Mouse (Mus musculus): ENCODE results near the gene Tmod1. TPM values are rescaled to one million over a fixed set of nuclear protein-coding genes. Genes with fewer than 3 reads are reported as not detected.

Gene Tmod1
- 42.0 and 53.4 TPM in 2 replicates for polyA plus RNA-seq (2015; fragmentation: Nextera tagmentation; extraction: Ambion mirVana)

DNA sequence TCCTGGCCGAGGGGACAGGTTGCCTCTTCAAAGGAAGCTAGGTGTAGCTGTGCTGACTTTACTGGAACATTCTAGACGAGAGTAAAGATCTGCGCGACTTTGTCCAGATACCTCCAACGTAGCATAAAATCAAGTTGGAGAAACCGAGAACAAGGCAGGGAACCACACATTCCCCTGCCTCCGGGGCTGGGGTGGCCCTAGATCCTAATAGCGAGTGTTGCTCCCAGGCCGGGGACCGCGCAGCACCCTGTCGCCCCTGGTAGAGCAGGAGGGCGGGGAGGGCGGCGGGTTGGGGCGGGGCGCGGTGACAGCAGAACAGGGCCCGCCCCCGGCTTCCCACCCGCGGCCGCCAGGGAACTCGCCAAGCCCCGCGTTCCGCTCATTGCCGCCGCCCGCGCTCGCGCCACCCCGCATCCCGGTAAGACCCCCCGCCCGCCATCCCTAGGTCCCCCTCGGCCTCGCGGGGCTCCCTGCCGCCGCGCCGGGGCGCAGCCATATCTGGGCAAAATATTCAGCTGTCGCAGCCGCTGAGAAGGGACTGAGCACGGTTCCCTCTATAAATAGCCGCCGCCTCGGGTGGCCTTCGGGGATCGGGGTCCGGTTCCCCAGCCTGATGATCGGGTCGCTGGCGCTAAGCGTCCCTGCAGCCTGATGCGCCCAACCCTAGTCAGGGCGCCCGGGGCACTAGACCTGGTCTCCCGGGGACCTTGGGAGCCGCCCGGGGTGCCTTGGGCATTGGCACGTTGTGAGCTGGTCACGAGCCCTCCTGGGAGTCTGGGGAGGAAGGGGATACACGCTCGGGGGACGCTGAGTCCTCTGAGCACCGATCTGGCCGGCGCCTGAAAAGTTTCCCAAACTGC is at the start of gene Tmod1:
Gene Tmod1 (plus strand): TSS at position 44 of the 860 bp plus-strand sequence.
- H3K4me1 ChIP-seq (replicated peaks): peaks cover 71% of the 10 kb centered on the region
- DNase-seq: peak; percentile 78
- H3K27ac ChIP-seq: peak within 1 kb of the TSS; percentile 100
- peak; percentile 67 for ATAC-seq (ENCODE audit: low read depth)
- H3K4me2 ChIP-seq: peak within 1 kb of the TSS; percentile 84
- under 1% methylated on average over 70 of the region's 72 CpGs for WGBS (ENCODE audit: insufficient replicate concordance)
- H3K4me3 ChIP-seq (replicated peaks): peak within 1 kb of the TSS; percentile 94
- peaks cover 14% of the 10 kb centered on the region for H3K36me3 ChIP-seq
- H3K27me3 ChIP-seq: peaks cover 35% of the 10 kb centered on the region
- peak within 1 kb of the TSS; percentile 97 for H3K9ac ChIP-seq
- H3K9me3 ChIP-seq (replicated peaks): no peaks in the 10 kb centered on the region

DNA sequence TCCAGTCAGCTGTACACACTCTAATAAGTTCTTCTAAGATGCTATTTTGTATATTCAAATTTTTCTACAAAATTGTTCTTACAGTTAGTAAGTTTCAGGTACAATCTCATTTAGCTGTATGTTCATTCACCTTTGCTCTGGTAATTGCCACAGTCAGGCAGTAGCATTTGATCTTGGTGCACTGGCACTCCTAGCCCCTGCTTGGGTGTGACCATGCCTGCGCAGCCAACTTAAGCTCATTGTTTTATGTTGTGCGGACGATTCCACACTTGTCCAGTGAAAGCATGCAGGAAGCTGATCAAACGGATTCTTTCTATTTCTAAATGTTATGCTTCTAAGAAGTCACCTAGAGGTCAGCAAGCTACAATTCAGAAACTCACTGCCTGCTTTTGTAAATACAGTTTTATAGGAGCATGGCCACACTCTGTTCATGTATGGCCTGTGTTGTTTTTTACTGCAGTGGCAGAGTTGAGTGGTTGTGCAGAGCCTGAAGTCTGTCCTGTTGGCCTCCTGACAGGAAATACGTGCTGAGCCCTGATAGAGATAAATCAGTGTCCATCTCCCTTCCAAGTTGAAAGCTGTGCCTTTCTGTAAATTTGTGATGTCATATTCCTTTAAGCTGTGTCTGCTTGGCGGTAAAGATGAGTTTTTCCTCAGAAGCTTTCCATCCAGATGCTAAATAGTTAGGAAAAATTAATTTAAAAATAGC is 48.2 kb upstream of the Tmod1 start:
- no peaks in the 10 kb centered on the region for H3K4me1 ChIP-seq (replicated peaks)
- no peaks in the 10 kb centered on the region for H3K36me3 ChIP-seq
- no peak overlapping the region for H3K4me2 ChIP-seq
- H3K9me3 ChIP-seq (replicated peaks): no peaks in the 10 kb centered on the region
- WGBS (ENCODE audit: insufficient replicate concordance): 46% methylated on average over 6 of the region's 6 CpGs
- no peak overlapping the region for H3K27ac ChIP-seq
- no peak for ATAC-seq (ENCODE audit: low read depth)
- H3K27me3 ChIP-seq: no peaks in the 10 kb centered on the region
- DNase-seq: no peak
- H3K9ac ChIP-seq: no peak overlapping the region
- H3K4me3 ChIP-seq (replicated peaks): no peak overlapping the region

DNA sequence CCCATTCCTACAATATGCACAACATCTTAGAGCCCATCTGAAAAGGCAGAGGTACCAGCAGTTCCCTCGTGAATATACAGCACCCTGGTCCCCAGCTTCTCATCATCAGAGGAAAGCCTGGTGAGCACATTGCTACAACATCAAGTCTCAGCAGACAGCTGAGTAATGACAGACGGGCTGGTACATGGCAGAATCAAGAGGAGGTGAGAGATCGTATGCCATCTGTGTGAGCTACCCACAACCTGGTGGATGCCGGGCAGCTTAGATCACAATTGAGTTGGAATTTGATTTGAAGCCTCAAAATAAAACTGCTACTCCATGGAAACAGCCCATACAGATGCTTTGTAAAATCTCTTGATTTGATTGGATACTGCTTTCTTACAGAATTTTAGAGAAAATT is 40.2 kb upstream of the Tmod1 start:
- 70% methylated on average over 4 of the region's 4 CpGs for WGBS (ENCODE audit: insufficient replicate concordance)
- no peak overlapping the region for H3K4me2 ChIP-seq
- H3K27ac ChIP-seq: no peak overlapping the region
- no peak overlapping the region for H3K4me3 ChIP-seq (replicated peaks)
- no peak overlapping the region for H3K9ac ChIP-seq
- ATAC-seq (ENCODE audit: low read depth) (no peak), DNase-seq (no peak)
- H3K27me3 ChIP-seq: no peaks in the 10 kb centered on the region
- no peaks in the 10 kb centered on the region for H3K4me1 ChIP-seq (replicated peaks)
- H3K36me3 ChIP-seq: no peaks in the 10 kb centered on the region
- H3K9me3 ChIP-seq (replicated peaks): no peaks in the 10 kb centered on the region

DNA sequence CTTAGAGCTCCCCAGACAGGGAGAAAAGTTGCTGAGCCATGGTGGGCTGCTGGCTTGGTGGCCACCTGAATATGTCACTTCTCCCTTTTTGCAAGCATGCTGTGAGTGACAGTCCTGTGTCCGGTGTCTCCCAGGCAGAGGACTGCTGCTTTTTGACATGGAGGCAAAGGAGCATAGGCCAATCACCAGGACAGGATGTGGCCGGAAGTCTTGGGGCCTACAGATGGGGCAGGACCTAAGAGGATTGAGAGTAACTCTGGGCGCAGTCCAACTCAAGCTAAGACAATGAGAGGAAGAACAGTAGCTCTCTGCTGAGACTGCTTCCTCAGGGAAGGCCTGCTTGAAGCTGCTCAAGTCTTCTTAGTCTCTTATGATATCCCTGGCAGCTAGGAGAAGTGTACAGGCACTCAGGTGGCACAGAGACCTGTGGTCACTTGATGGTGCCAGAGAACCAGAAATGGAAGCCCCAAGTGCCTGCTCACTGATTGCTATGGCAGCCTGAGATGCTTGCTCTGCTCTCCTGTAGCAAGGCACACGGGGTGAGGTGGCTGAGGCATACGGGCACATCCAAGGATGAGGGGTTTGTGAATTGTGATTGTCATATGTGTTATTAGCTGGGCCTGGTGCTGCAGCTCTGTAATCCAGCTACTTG is 30.5 kb upstream of the Tmod1 start:
- H3K27ac ChIP-seq: no peak overlapping the region; the same call in 1 of the 2 replicates
- ATAC-seq (ENCODE audit: low read depth) (0 out of 2 replicates have a peak, but pooled peaks have one; percentile 39), DNase-seq (no peak)
- H3K4me3 ChIP-seq (replicated peaks): no peak overlapping the region
- WGBS (ENCODE audit: insufficient replicate concordance): 41% methylated on average over 5 of the region's 5 CpGs
- H3K4me1 ChIP-seq (replicated peaks): peaks cover 12% of the 10 kb centered on the region
- no peaks in the 10 kb centered on the region for H3K36me3 ChIP-seq
- no peaks in the 10 kb centered on the region for H3K27me3 ChIP-seq
- H3K9me3 ChIP-seq (replicated peaks): no peaks in the 10 kb centered on the region
- no peak overlapping the region for H3K4me2 ChIP-seq
- H3K9ac ChIP-seq: no peak overlapping the region

DNA sequence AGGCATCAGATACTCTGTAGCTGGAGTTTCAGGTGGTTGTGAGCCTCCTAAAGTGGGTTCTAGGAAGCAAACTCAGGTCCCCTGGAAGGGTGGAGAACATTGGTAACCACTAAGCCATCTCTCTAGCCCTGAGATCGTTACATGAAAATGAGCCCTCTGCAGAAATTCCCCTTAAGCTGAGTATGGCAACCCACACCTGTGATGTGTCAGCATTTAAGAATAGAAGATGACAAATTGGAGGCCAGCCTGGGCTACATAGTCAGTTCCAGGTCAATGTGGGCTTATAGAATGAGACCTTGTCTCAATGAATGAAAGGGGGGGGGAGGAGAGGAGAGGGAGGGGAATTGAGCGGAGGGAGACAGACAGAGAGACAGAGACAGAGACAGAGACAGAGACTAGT is 27.0 kb upstream of the Tmod1 start:
- no peak overlapping the region for H3K4me2 ChIP-seq
- H3K9ac ChIP-seq: no peak overlapping the region
- H3K36me3 ChIP-seq: no peaks in the 10 kb centered on the region
- no peak overlapping the region for H3K27ac ChIP-seq
- H3K27me3 ChIP-seq: no peaks in the 10 kb centered on the region
- peaks cover 12% of the 10 kb centered on the region for H3K4me1 ChIP-seq (replicated peaks)
- H3K4me3 ChIP-seq (replicated peaks): no peak overlapping the region
- ATAC-seq (ENCODE audit: low read depth) (no peak), DNase-seq (no peak)
- H3K9me3 ChIP-seq (replicated peaks): no peaks in the 10 kb centered on the region
- 71% methylated on average over 2 of the region's 2 CpGs for WGBS (ENCODE audit: insufficient replicate concordance)

DNA sequence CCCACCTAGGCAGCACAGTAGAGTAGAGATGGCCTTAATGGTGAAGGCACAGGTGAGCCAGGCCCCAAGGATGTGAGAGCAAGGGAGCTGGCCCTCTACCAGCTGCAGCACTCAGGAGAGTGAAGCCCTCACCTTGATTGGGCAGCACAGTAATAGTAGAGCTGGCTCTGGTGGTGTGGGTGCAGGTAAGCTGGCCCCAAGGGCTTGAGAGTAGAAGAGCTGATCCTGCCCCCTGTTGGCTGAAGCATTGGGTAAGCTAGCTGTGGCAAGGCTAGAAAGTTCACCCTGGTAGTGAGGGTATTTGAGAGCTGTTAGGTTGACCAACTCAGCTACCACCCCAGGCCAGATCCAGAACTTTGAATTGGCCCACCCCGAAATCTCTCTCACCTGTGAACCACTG is 23.1 kb upstream of the Tmod1 start:
- ATAC-seq (ENCODE audit: low read depth) (no peak), DNase-seq (no peak)
- no peak overlapping the region for H3K4me2 ChIP-seq
- H3K4me3 ChIP-seq (replicated peaks): no peak overlapping the region
- no peaks in the 10 kb centered on the region for H3K4me1 ChIP-seq (replicated peaks)
- H3K9me3 ChIP-seq (replicated peaks): no peaks in the 10 kb centered on the region
- no peaks in the 10 kb centered on the region for H3K27me3 ChIP-seq
- no peak overlapping the region for H3K27ac ChIP-seq
- 56% methylated on average over 1 of the region's 1 CpGs for WGBS (ENCODE audit: insufficient replicate concordance)
- 0 out of 2 replicates have a peak, but pooled peaks cover 5% of the 10 kb centered on the region for H3K36me3 ChIP-seq
- no peak overlapping the region for H3K9ac ChIP-seq

DNA sequence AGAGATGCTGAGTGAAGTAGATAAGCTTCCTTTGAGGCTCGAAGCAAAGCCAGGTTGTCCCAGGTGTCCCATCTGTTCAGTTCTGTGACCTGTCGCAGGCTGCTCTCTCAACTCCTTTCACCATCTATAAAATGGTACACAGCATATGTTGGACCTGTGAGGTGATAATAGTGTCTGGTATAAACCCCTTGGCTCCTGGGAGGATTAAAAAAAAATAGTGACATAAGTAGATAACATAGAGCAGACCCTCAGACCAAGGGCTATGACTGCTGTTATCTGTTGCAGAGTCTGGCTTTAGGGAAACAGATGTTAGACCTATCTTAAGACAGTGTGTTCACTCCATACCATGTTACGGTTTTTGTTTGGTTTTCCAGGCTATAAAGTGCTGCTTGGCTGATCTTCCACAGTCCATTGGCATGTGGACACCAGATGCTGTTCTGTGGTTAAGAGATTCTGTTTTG is 15.7 kb upstream of the Tmod1 start:
- Histone ChIP-seq H3K4me2 (0 out of 2 replicates have a peak overlapping the region, but pooled peaks have one; percentile 9), H3K9me3 (replicated peaks) (no peaks in the 10 kb centered on the region), H3K36me3 (peaks cover 7% of the 10 kb centered on the region; the same call in 1 of the 2 replicates), H3K4me3 (replicated peaks) (no peak overlapping the region), H3K27ac (peak overlapping the region; percentile 35; the same call in 1 of the 2 replicates), H3K4me1 (replicated peaks) (peaks cover 14% of the 10 kb centered on the region), H3K27me3 (no peaks in the 10 kb centered on the region), H3K9ac (no peak overlapping the region)
- ATAC-seq (ENCODE audit: low read depth): peak; percentile 93
- DNase-seq: peak; percentile 37
- WGBS (ENCODE audit: insufficient replicate concordance): 12% methylated on average over 3 of the region's 3 CpGs

DNA sequence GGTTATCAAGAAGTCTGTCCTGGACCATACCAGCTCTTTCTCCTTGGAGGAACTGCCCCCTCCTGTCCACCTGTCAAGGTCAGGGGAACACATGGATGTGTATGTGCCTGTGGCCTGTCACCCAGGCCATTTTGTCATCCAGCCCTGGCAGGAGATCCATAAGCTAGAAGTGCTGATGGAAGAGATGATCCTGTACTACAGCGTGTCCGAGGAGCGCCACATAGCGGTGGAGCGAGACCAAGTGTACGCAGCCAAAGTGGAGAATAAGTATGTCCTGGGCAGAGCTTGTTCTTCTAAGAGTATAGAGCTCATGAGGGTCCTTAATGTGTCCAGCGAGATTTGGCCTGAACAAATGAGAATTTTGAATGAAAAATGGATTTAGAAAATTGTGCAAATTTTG is 12.8 kb upstream of the Tmod1 start:
- peak; percentile 32 for DNase-seq

DNA sequence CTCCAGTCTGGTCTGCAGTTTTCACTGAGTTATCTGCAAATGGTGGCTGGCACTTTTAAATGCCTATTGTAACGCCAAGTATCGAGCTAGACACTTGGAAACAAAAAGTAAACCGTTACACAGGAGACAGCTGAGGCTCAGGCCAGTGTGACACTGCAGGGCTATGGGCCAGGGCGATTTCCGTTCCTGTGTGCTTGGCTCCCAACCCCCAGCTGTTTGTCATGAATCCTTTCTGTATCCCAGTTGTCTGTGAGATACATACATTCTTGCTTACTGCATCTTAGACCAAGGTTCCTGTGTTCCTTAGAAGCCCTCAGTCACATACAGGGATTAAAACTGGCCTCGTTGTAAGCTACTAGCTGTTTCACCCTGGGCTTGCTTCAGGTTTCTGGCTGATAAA is 10.5 kb upstream of the Tmod1 start:
- Histone ChIP-seq H3K36me3 (no peaks in the 10 kb centered on the region), H3K9me3 (replicated peaks) (no peaks in the 10 kb centered on the region), H3K27me3 (no peaks in the 10 kb centered on the region), H3K4me3 (replicated peaks) (no peak overlapping the region), H3K4me2 (no peak overlapping the region), H3K9ac (no peak overlapping the region), H3K27ac (no peak overlapping the region), H3K4me1 (replicated peaks) (peaks cover 22% of the 10 kb centered on the region)
- 76% methylated on average over 6 of the region's 6 CpGs for WGBS (ENCODE audit: insufficient replicate concordance)
- DNase-seq: no peak
- ATAC-seq (ENCODE audit: low read depth): no peak

More for the DNA sequence above, 12.8 kb upstream of the Tmod1 start:
- Histone ChIP-seq H3K9ac (no peak overlapping the region), H3K4me2 (no peak overlapping the region), H3K9me3 (replicated peaks) (no peaks in the 10 kb centered on the region), H3K4me1 (replicated peaks) (peaks cover 14% of the 10 kb centered on the region), H3K27ac (no peak overlapping the region), H3K36me3 (peaks cover under 1% of the 10 kb centered on the region; the same call in 1 of the 2 replicates), H3K27me3 (no peaks in the 10 kb centered on the region), H3K4me3 (replicated peaks) (no peak overlapping the region)
- 41% methylated on average over 7 of the region's 7 CpGs for WGBS (ENCODE audit: insufficient replicate concordance)
- ATAC-seq (ENCODE audit: low read depth): no peak

DNA sequence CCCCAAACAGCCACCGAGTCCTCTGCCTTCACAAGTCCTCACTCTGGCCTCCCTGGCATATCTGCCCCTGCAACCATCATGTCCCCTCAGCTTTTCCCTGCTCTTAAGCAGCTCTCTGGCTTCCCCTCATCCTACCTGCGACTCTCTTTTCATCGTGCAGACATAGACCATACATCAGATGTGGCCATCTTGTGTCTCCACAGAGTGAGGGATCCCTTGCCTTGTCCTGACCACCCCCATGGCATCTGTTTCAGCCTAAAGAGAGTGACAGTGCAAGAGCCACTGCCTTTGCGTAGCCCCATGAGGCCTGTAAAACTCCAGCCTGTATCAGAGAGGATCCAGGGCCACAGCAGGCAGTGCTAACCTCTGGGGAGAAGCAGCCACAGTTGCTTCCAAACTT is 10.0 kb upstream of the Tmod1 start:
- DNase-seq (no peak), ATAC-seq (ENCODE audit: low read depth) (no peak)
- Histone ChIP-seq H3K9me3 (replicated peaks) (no peaks in the 10 kb centered on the region), H3K36me3 (no peaks in the 10 kb centered on the region), H3K4me1 (replicated peaks) (peaks cover 22% of the 10 kb centered on the region), H3K9ac (no peak overlapping the region), H3K27ac (no peak overlapping the region), H3K4me2 (no peak overlapping the region), H3K27me3 (no peaks in the 10 kb centered on the region), H3K4me3 (replicated peaks) (no peak overlapping the region)
- WGBS (ENCODE audit: insufficient replicate concordance): 83% methylated on average over 4 of the region's 4 CpGs

DNA sequence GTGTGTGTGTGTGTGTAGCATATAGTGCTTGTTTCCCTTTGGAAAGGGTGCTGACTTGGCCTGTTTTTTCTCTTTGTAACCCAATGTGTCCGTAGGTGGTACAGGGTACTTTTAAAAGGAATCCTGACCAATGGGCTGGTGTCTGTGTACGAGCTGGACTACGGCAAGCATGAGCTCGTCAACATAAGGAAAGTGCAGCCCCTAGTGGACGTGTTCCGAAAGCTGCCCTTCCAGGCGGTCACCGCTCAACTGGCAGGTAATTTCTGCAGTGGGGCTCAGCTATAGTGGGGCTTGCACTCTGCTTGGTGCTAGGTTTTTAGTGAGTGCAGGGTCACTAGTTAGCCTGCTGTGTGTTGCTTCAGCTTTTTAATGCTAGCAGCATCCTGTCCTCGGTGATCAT is 9.2 kb upstream of the Tmod1 start:
- Histone ChIP-seq H3K27ac (no peak overlapping the region), H3K9ac (no peak overlapping the region), H3K4me3 (replicated peaks) (no peak overlapping the region), H3K9me3 (replicated peaks) (no peaks in the 10 kb centered on the region), H3K4me2 (no peak overlapping the region), H3K27me3 (0 out of 2 replicates have a peak, but pooled peaks cover 5% of the 10 kb centered on the region), H3K4me1 (replicated peaks) (peaks cover 24% of the 10 kb centered on the region), H3K36me3 (no peaks in the 10 kb centered on the region)
- DNase-seq (no peak), ATAC-seq (ENCODE audit: low read depth) (no peak)
- 72% methylated on average over 9 of the region's 9 CpGs for WGBS (ENCODE audit: insufficient replicate concordance)

All from liver, embryonic 13.5 days (tissue).